Mouse (Mus musculus) myocyte (in vitro differentiated cells): ENCODE data around the gene 1700025G04Rik.

Experiments
- CEBPB ChIP-seq: IDR thresholded peaks from 2 replicates; pipeline ENCODE4 v1.6.1; 2011; ENCODE audit warnings: mild to moderate bottlenecking, moderate library complexity; ENCODE audit not compliant: poor library complexity, insufficient read depth, severe bottlenecking
- E2F4 ChIP-seq: IDR thresholded peaks from one replicate; pipeline ENCODE4 v1.6.1; 2011; ENCODE audit warnings: mild to moderate bottlenecking, control low read depth, moderate library complexity; ENCODE audit not compliant: insufficient read depth
- MAX ChIP-seq: IDR thresholded peaks from one replicate; pipeline ENCODE4 v1.6.1; 2011; ENCODE audit warnings: low read depth, mild to moderate bottlenecking, control low read depth
- MYOD1 ChIP-seq, 3 experiments: IDR thresholded peaks; one replicate each; pipeline ENCODE4 v1.6.1; 2011; ENCODE audit warnings: control low read depth in 2 of 3, low read depth in 2 of 3, mild to moderate bottlenecking in 2 of 3, moderate library complexity in 1 of 3; ENCODE audit not compliant: insufficient read length in 2 of 3, control insufficient read depth in 1 of 3
- POLR2A ChIP-seq: IDR thresholded peaks from one replicate; pipeline ENCODE4 v1.6.1; 2011; ENCODE audit warnings: low read depth, mild to moderate bottlenecking, control low read depth, moderate library complexity; ENCODE audit not compliant: insufficient read length
- USF1 ChIP-seq: IDR thresholded peaks from one replicate; pipeline ENCODE4 v1.6.1; 2011; ENCODE audit warnings: low read depth, mild to moderate bottlenecking, control low read depth, moderate library complexity

- TF ChIP-seq MAX (no peak), POLR2A (no peak), CEBPB (no peak), MYOD1 (IDR thresholded peaks at IDR 0.05; ENCODE audit: control insufficient read depth in 1 of 3, insufficient read length in 2 of 3, low read depth in 2 of 3) (no peak), E2F4 (no peak), USF1 (no peak)
Measured at GRCm38 (mm10) chr1:151939987-151940386, 149.9 kb downstream of the 1700025G04Rik start.
